Mouse (Mus musculus): ENCODE results near the gene Crybb1. TPM values are rescaled to one million over a fixed set of nuclear protein-coding genes. Genes with fewer than 3 reads are reported as not detected.

Crybb1 gene
- polyA plus RNA-seq, 1 experiment from 2014 or later, result 2.9 TPM

DNA sequence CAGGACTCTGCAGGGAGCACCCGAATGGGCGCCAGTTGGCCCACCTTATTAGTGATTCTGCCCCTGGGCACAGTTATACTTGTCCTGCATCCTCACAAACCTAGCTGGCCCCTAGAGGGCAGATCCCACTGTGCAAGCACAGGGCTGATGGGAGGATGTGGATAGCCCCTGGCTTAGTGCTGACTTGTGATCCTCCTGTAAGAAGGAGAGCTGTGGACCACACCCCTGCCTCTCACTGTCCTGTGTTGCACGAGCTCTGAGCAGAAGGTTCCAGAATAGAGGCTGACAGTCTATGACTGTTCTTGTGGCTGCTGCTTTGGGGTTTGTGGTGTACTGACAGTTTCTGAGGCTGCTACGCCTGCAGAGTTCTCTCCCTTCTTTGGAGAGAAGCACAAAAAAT lies 46.1 kb downstream of the Crybb1 start:
- ATAC-seq, result no peak
- WGBS, result 83% methylated on average over 4 of the region's 4 CpGs
- Histone ChIP-seq H3K27ac (ENCODE audit: low read length) (peak overlapping the region; percentile 4; the same call in 1 of the 2 replicates), H3K4me3 (ENCODE audit: low read length) (no peak overlapping the region), H3K9ac (ENCODE audit: low read depth, low read length) (no peak overlapping the region), H3K4me2 (ENCODE audit: low read depth, low read length) (no peak overlapping the region), H3K36me3 (ENCODE audit: control insufficient read depth, insufficient read depth, low read length) (peaks cover 4% of the 10 kb centered on the region; the same call in 1 of the 2 replicates), H3K4me1 (ENCODE audit: control insufficient read depth, insufficient read depth, low read length) (peaks cover 30% of the 10 kb centered on the region), H3K9me3 (ENCODE audit: control insufficient read depth, low read length) (no peaks in the 10 kb centered on the region), H3K27me3 (replicated peaks; ENCODE audit: control insufficient read depth, insufficient read depth, low read length) (no peaks in the 10 kb centered on the region)

DNA sequence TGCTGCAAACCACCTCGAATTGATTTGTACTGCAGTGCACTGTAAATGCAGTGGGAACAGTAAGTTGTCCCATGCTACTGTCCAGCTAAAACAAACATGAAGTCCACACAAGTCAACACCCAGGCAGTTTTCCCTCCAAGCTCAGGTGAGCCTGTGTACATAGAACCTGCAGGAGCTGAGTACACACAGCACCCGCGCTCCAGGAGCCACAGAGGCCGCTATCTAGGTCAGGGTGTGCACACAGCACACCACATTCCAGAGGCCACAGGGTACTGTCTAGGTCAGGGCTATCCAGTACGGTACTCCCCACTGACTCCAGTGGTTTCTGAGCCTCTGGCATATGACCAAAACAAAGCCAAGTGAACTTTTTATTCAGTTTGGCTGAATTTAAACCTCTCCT lies 46.7 kb downstream of the Crybb1 start:
- Histone ChIP-seq H3K4me1 (ENCODE audit: control insufficient read depth, insufficient read depth, low read length) (peaks cover 24% of the 10 kb centered on the region), H3K4me2 (ENCODE audit: low read depth, low read length) (no peak overlapping the region), H3K9me3 (ENCODE audit: control insufficient read depth, low read length) (no peaks in the 10 kb centered on the region), H3K27me3 (replicated peaks; ENCODE audit: control insufficient read depth, insufficient read depth, low read length) (no peaks in the 10 kb centered on the region), H3K4me3 (ENCODE audit: low read length) (no peak overlapping the region), H3K9ac (ENCODE audit: low read depth, low read length) (no peak overlapping the region), H3K36me3 (ENCODE audit: control insufficient read depth, insufficient read depth, low read length) (peaks cover 4% of the 10 kb centered on the region; the same call in 1 of the 2 replicates), H3K27ac (ENCODE audit: low read length) (peak overlapping the region; percentile 48)
- WGBS, result 53% methylated on average over 5 of the region's 5 CpGs
- ATAC-seq, result peak; percentile 88

DNA sequence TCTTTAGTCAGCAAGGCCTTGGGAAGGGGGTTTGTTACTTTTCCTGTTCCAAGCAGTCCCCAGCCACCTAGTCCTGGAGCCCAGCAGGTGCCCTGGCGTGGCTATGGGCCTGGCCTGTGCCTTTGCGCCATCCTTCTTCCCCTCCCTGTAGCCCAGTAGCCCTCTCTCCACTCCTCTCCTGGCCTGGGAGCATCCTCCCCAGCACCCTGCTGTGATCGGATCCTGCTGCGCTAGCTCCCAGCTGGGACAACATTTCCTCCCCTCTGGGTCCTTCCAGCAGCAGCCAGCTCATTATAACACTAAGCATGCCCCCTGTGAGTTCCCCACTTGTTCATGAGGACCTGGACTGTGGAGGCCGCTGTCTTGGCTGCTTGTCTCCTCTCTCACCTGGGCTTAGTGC lies 50.2 kb downstream of the Crybb1 start:
- no peak overlapping the region for H3K27ac ChIP-seq (ENCODE audit: low read length)
- no peaks in the 10 kb centered on the region for H3K9me3 ChIP-seq (ENCODE audit: control insufficient read depth, low read length)
- no peak overlapping the region for H3K9ac ChIP-seq (ENCODE audit: low read depth, low read length)
- H3K4me2 ChIP-seq (ENCODE audit: low read depth, low read length), result no peak overlapping the region
- no peaks in the 10 kb centered on the region for H3K27me3 ChIP-seq (replicated peaks; ENCODE audit: control insufficient read depth, insufficient read depth, low read length)
- H3K4me3 ChIP-seq (ENCODE audit: low read length), result no peak overlapping the region
- no peak for ATAC-seq
- 87% methylated on average over 5 of the region's 5 CpGs for WGBS
- H3K4me1 ChIP-seq (ENCODE audit: control insufficient read depth, insufficient read depth, low read length), result peaks cover 16% of the 10 kb centered on the region
- peaks cover 17% of the 10 kb centered on the region for H3K36me3 ChIP-seq (ENCODE audit: control insufficient read depth, insufficient read depth, low read length)

DNA sequence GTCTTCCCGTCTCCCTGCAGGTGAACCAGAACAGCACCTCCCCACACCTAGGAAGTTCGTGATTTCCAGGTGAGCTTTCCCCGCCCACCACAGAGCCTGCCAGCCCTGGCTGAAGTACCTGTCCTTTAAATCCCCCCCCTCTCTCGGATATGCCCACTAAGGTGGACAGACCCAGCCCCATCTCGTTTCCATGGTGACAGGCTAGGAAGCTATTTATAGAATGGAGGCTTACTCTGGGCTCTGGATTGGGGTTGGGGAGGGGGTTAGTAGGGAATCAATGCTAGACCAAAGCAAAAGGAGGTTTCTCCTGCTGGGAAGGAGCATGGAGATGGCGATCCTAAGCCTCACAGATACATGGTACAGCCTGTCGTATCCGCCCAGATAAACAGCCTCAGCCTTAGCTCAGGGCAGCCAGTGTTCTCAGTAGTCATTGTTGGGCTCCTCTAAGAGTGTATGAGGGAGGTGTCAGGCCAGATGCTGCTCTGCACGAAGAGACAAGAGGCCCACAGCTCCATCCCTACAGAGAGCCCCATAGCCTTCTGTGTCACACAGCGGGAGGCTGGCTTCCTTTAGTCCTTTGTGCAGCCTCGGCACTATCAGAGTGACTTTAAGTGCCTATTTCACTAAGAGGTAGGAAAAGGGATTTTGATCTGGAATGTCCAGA lies 57.7 kb downstream of the Crybb1 start:
- Histone ChIP-seq H3K27ac (ENCODE audit: low read length) (no peak overlapping the region), H3K9me3 (ENCODE audit: control insufficient read depth, low read length) (no peaks in the 10 kb centered on the region), H3K9ac (ENCODE audit: low read depth, low read length) (no peak overlapping the region), H3K36me3 (ENCODE audit: control insufficient read depth, insufficient read depth, low read length) (peaks cover 9% of the 10 kb centered on the region), H3K4me3 (ENCODE audit: low read length) (no peak overlapping the region), H3K4me1 (ENCODE audit: control insufficient read depth, insufficient read depth, low read length) (0 out of 2 replicates have a peak, but pooled peaks cover 5% of the 10 kb centered on the region), H3K27me3 (replicated peaks; ENCODE audit: control insufficient read depth, insufficient read depth, low read length) (no peaks in the 10 kb centered on the region), H3K4me2 (ENCODE audit: low read depth, low read length) (no peak overlapping the region)
- 73% methylated on average over 11 of the region's 11 CpGs for WGBS
- no peak for ATAC-seq

DNA sequence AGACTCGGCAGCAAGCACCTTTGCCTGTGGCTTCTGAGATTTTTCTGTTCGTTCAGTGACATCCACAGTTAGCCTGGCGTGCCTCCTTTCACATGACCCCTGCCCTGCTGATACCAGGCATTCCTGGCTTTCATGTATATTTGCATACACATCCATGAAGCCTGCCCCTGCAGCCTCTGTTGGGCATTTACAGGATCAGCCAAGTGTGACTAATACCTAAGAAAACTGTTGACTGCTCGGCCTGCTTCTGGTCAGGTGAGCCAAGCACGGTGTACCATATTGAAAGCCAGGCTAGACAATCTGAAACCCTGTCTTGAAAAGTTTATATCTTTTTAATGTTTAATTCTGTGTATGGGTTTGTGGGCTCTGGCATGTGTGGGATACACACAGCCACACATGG lies 60.9 kb downstream of the Crybb1 start:
- 88% methylated on average over 5 of the region's 5 CpGs for WGBS
- H3K4me3 ChIP-seq (ENCODE audit: low read length), result no peak overlapping the region
- H3K9ac ChIP-seq (ENCODE audit: low read depth, low read length), result no peak overlapping the region
- ATAC-seq, result no peak
- H3K4me1 ChIP-seq (ENCODE audit: control insufficient read depth, insufficient read depth, low read length), result 0 out of 2 replicates have a peak, but pooled peaks cover 5% of the 10 kb centered on the region
- no peaks in the 10 kb centered on the region for H3K9me3 ChIP-seq (ENCODE audit: control insufficient read depth, low read length)
- H3K4me2 ChIP-seq (ENCODE audit: low read depth, low read length), result no peak overlapping the region
- no peak overlapping the region for H3K27ac ChIP-seq (ENCODE audit: low read length)
- H3K36me3 ChIP-seq (ENCODE audit: control insufficient read depth, insufficient read depth, low read length), result no peaks in the 10 kb centered on the region
- no peaks in the 10 kb centered on the region for H3K27me3 ChIP-seq (replicated peaks; ENCODE audit: control insufficient read depth, insufficient read depth, low read length)

DNA sequence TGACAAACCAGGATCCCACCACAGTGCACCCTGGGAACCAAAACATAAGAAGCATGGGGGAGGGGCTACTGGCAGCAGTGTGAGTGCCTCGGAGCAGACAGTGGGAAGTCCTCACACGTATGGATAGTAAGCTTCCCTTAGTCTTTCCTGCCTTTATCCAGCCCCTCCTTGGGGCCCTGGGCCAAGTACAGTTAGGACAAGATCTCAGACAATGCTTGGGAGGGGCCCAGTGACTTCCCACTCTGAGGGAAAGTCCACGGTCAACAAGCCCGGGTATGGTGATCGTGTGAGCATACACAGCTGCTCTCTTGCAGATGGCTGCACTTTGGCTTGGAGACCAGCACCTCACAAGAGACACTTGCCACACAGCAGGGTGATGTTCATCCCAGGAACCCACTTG lies 61.7 kb downstream of the Crybb1 start:
- H3K4me3 ChIP-seq (ENCODE audit: low read length), result no peak overlapping the region
- H3K4me2 ChIP-seq (ENCODE audit: low read depth, low read length), result no peak overlapping the region
- H3K4me1 ChIP-seq (ENCODE audit: control insufficient read depth, insufficient read depth, low read length), result 0 out of 2 replicates have a peak, but pooled peaks cover 5% of the 10 kb centered on the region
- H3K27ac ChIP-seq (ENCODE audit: low read length), result no peak overlapping the region
- no peaks in the 10 kb centered on the region for H3K36me3 ChIP-seq (ENCODE audit: control insufficient read depth, insufficient read depth, low read length)
- no peaks in the 10 kb centered on the region for H3K27me3 ChIP-seq (replicated peaks; ENCODE audit: control insufficient read depth, insufficient read depth, low read length)
- no peak overlapping the region for H3K9ac ChIP-seq (ENCODE audit: low read depth, low read length)
- H3K9me3 ChIP-seq (ENCODE audit: control insufficient read depth, low read length), result no peaks in the 10 kb centered on the region
- ATAC-seq, result peak; percentile 36; the same call in 1 of the 2 replicates
- 32% methylated on average over 5 of the region's 5 CpGs for WGBS

Other genes with a start within 250 kb of the Crybb1 start
- gene Cryba4, start 3.3 kb upstream of the Crybb1 start, polyA plus RNA-seq (2015; fragmentation: Nextera tagmentation; extraction: Ambion mirVana), result 1.3 and 1.5 TPM in 2 replicates
- 47.4 and 52.0 TPM in 2 replicates for gene Tpst2, start 20.9 kb downstream of the Crybb1 start, polyA plus RNA-seq (2015; fragmentation: Nextera tagmentation; extraction: Ambion mirVana)
- 26.6 and 26.8 TPM in 2 replicates for gene Tfip11, start 70.5 kb downstream of the Crybb1 start, polyA plus RNA-seq (2015; fragmentation: Nextera tagmentation; extraction: Ambion mirVana)
- gene Srrd, start 87.2 kb downstream of the Crybb1 start, polyA plus RNA-seq (2015; fragmentation: Nextera tagmentation; extraction: Ambion mirVana), result 28.5 and 30.4 TPM in 2 replicates
- 47.1 and 48.4 TPM in 2 replicates for gene Hps4, start 87.3 kb downstream of the Crybb1 start, polyA plus RNA-seq (2015; fragmentation: Nextera tagmentation; extraction: Ambion mirVana)
- 0.06 and 0.22 TPM in 2 replicates for gene Gm6583, start 100.2 kb downstream of the Crybb1 start, polyA plus RNA-seq (2015; fragmentation: Nextera tagmentation; extraction: Ambion mirVana)
- 1.9 and 2.5 TPM in 2 replicates for gene Asphd2, start 139.1 kb downstream of the Crybb1 start, polyA plus RNA-seq (2015; fragmentation: Nextera tagmentation; extraction: Ambion mirVana)
- gene Gm6588, start 193.6 kb downstream of the Crybb1 start, polyA plus RNA-seq (2015; fragmentation: Nextera tagmentation; extraction: Ambion mirVana), result not detected in 2 replicates

All from intestine, embryonic 16.5 days (tissue).